Mouse (Mus musculus) E14TG2a.4 (cell line): ENCODE results near the gene 2810004N23Rik.

Experiments
- CTCF ChIP-seq: conservative IDR thresholded peaks from 2 replicates; pipeline ENCODE4 v1.5.1; 2014; ENCODE audit warnings: low read length
- NANOG ChIP-seq: IDR thresholded peaks from 2 replicates; pipeline ENCODE4 v1.6.1; 2014; ENCODE audit warnings: borderline replicate concordance, low read length, mixed read lengths
- POU5F1 ChIP-seq: IDR thresholded peaks from 2 replicates; pipeline ENCODE4 v1.6.1; 2014; ENCODE audit warnings: low read length, borderline replicate concordance

DNA sequence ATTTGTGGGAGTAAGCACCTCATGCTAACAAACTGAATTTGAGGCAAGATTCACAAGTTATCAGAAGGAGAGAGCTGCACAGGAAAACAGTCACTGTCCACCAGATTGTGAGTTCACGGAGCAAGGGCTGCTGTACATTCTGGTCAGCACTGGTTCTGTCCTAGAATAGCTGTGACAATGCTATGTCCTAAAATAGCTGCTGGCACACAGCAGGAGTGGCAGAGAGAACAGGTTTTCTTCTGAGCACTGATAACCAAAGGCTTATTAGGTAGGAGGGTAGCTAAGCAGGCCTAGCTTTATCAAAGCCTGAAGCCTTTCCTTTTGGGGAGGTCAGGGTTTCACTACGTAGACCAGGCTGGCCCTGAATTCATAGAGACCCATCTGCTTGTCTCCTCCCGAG lies 2.7 kb downstream of the 2810004N23Rik start:
- no peak for TF ChIP-seq CTCF
- TF ChIP-seq NANOG = no peak
- no peak for TF ChIP-seq POU5F1
